Mouse (Mus musculus): Measurements from ENCODE around the gene C1ql4. TPM values are rescaled to one million over a fixed set of nuclear protein-coding genes. Genes with fewer than 3 reads are reported as not detected.

The C1ql4 gene
- polyA plus RNA-seq, 1 experiment from 2014 or later = 5.0 TPM

DNA sequence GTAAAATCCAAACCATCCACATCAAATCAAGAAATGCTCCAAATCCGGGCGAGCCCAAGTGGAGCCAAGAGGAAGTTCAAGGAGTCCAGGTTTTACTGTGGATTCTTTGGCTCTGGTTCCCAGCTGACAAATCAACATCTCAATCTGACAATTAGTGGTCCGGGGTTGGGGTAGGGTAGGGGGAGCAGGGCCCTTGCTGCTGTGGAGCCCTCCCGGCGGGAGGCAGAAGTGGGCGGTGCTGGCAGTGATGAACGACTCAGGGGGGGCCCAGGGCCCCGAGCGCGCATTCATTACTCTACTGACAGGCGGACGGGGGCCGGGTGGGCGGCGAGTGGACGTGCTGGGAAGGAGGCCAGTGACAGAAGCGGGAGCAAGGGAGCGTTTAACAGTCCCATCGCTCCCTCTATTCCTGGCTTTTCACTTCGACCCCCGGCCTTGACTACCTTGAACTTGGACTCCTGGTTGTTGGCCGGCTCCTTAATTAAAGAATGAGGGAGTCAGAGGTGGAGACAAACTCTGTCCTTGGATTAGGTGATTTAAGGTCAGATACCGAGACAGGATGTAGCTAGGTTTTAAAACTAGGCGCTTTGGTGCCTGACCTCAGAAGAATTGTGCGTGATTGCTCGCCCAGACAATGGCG lies 7.1 kb upstream of the C1ql4 start:
- DNase-seq (ENCODE audit: low spot score, missing footprints) = peak; percentile 91
- Histone ChIP-seq H3K27ac (ENCODE audit: low read depth, low read length) (no peak overlapping the region; the same call in 1 of the 2 replicates), H3K36me3 (ENCODE audit: control insufficient read depth, insufficient read depth, low read length) (no peaks in the 10 kb centered on the region), H3K9ac (ENCODE audit: low read length) (no peak overlapping the region), H3K4me1 (ENCODE audit: control insufficient read depth, insufficient read depth, low read length) (peaks cover 45% of the 10 kb centered on the region), H3K4me2 (peak overlapping the region; percentile 7), H3K27me3 (ENCODE audit: control insufficient read depth, insufficient read depth, low read length) (peaks cover 77% of the 10 kb centered on the region), H3K4me3 (ENCODE audit: low read depth, low read length) (no peak overlapping the region), H3K9me3 (ENCODE audit: control insufficient read depth, low read length) (no peaks in the 10 kb centered on the region)
- ATAC-seq (ENCODE audit: low FRiP score) = 0 out of 2 replicates have a peak, but pooled peaks have one; percentile 4
- 2% methylated on average over 26 of the region's 27 CpGs for WGBS

DNA sequence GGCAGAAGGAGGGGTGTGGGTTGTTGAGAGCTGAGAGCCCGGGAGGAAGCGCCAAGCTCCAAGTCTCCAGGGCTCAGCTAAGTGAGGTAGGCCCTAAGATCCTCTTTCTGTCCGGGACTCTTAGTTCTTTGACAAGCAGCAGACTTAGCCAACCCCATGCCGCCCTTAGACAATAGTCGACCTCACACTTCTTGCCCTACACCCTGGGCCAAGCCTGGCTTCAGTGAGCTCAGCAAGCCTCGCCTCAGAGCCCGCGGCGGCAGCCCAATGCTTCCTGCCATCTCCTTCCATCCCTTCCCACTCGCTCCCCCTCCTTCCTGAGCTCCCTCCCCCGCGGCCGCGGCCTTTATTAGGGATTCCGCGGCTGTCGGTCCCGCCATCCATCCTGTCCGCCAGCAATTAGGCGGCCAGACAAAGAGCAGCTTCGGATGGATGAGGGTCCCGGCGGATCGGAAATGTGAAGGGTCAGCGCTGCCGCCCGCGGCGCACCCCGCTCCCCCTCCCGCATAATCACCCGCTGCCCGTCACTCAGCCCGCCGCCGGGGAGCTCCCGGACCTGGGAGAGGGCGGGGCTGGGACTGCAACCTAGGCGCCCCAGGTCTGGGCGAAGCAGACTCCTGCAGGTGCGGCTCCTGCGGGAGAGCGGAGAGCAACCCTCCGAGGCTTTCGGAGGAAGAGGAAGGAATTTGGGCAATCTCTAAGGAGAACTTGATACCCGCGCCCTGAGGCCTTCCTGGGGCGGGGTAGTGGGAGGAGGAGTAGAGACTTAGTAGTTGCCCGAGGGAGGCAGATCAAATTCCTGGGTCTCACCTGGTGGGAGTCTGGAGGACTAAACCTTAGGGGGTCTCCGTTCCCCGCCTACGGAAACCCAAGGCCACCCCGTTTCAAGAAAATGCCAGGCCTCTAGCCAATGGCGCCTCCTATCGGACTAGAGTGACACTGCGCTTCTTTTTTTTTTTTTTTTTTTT lies 6.0 kb upstream of the C1ql4 start:
- WGBS = under 1% methylated on average over 56 of the region's 56 CpGs
- DNase-seq (ENCODE audit: low spot score, missing footprints) (peak; percentile 97), ATAC-seq (ENCODE audit: low FRiP score) (peak; percentile 57)
- H3K27ac ChIP-seq (ENCODE audit: low read depth, low read length) = peak overlapping the region; percentile 48
- H3K27me3 ChIP-seq (ENCODE audit: control insufficient read depth, insufficient read depth, low read length) = peaks cover 81% of the 10 kb centered on the region
- H3K9ac ChIP-seq (ENCODE audit: low read length) = peak overlapping the region; percentile 57
- H3K36me3 ChIP-seq (ENCODE audit: control insufficient read depth, insufficient read depth, low read length) = no peaks in the 10 kb centered on the region
- peak overlapping the region; percentile 39 for H3K4me3 ChIP-seq (ENCODE audit: low read depth, low read length)
- peaks cover 44% of the 10 kb centered on the region for H3K4me1 ChIP-seq (ENCODE audit: control insufficient read depth, insufficient read depth, low read length)
- no peaks in the 10 kb centered on the region for H3K9me3 ChIP-seq (ENCODE audit: control insufficient read depth, low read length)
- peak overlapping the region; percentile 91 for H3K4me2 ChIP-seq

DNA sequence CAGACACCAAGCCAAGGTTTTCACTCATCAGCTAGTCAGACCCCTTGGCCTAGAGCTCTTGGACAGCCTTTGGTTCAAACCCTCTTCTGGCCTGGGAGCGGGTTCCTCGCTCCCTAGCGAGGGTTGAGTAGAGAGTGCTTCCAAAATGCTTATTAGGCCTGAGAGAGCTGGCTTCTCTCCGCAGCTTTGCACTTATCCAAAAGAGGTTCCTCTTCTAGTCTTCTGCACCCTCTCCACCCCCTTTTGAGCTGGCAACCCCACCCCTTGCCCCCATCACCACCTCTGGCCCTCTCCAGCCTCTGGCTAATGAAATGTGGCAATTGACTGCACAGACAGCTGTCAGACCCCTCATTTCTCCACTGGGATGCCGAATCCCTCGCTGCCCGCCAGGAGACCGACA lies 5.3 kb upstream of the C1ql4 start, which contains the start of gene Dnajc22:
Dnajc22 (plus strand) TSS at position 301 of the 400 bp plus-strand sequence.
- peaks cover 82% of the 10 kb centered on the region for H3K27me3 ChIP-seq (ENCODE audit: control insufficient read depth, insufficient read depth, low read length)
- H3K4me3 ChIP-seq (ENCODE audit: low read depth, low read length) = peak within 1 kb of the TSS; percentile 39
- H3K4me1 ChIP-seq (ENCODE audit: control insufficient read depth, insufficient read depth, low read length) = peaks cover 45% of the 10 kb centered on the region
- DNase-seq (ENCODE audit: low spot score, missing footprints) = no peak
- H3K27ac ChIP-seq (ENCODE audit: low read depth, low read length) = peak within 1 kb of the TSS; percentile 48
- no peak for ATAC-seq (ENCODE audit: low FRiP score)
- H3K4me2 ChIP-seq = peak within 1 kb of the TSS; percentile 91
- H3K9ac ChIP-seq (ENCODE audit: low read length) = peak within 1 kb of the TSS; percentile 57
- no peaks in the 10 kb centered on the region for H3K36me3 ChIP-seq (ENCODE audit: control insufficient read depth, insufficient read depth, low read length)
- 13% methylated on average over 8 of the region's 8 CpGs for WGBS
- H3K9me3 ChIP-seq (ENCODE audit: control insufficient read depth, low read length) = no peaks in the 10 kb centered on the region

DNA sequence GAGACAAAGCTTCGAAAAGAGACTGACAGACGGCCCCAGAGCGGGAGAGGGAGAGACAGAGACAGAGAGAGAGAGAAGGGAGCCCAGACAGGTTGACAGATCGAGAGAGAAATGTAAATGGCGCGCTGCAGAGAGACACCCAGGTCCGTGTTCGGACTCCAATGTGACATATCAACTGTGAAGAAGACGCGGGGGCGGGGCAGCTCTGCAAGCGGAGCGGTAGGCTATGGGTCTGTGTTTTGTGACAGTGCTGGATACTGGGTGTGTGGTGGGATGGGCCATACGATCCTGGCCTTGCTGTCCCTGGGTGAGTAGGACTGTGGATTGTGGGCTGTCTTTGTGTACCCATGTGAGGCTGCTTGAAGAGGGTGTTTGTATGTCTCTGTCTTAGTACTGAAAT lies 1.5 kb upstream of the C1ql4 start:
- Histone ChIP-seq H3K36me3 (ENCODE audit: control insufficient read depth, insufficient read depth, low read length) (no peaks in the 10 kb centered on the region), H3K4me3 (ENCODE audit: low read depth, low read length) (no peak overlapping the region), H3K27ac (ENCODE audit: low read depth, low read length) (no peak overlapping the region), H3K9ac (ENCODE audit: low read length) (no peak overlapping the region), H3K9me3 (ENCODE audit: control insufficient read depth, low read length) (no peaks in the 10 kb centered on the region), H3K4me2 (no peak overlapping the region), H3K27me3 (ENCODE audit: control insufficient read depth, insufficient read depth, low read length) (peaks cover 76% of the 10 kb centered on the region), H3K4me1 (ENCODE audit: control insufficient read depth, insufficient read depth, low read length) (peaks cover 20% of the 10 kb centered on the region)
- DNase-seq (ENCODE audit: low spot score, missing footprints) (peak; percentile 91), ATAC-seq (ENCODE audit: low FRiP score) (no peak)
- WGBS = 4% methylated on average over 14 of the region's 14 CpGs

DNA sequence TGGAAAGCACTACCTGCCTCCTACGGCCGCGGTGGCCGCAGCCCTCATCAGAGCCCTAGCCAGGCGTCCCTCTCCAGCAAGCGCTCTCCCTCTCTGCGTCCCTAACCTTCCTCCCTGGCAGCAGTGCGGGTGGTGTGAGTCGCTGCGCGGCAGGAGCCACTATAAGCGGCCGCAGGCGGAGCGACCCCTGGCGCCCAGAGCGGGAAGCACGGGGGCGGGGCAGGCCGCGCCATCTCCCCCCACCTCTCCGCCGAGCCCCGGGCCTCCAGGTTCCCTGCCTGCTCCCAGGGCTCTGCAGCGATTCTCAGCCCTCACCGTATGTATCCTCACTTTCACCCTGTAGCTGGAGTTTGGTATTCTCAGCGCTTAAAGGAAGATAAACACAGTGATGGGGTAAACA lies 675 bp upstream of the C1ql4 start:
- H3K4me3 ChIP-seq (ENCODE audit: low read depth, low read length) = peak overlapping the region; percentile 26
- H3K27ac ChIP-seq (ENCODE audit: low read depth, low read length) = no peak overlapping the region
- H3K9me3 ChIP-seq (ENCODE audit: control insufficient read depth, low read length) = no peaks in the 10 kb centered on the region
- peaks cover 14% of the 10 kb centered on the region for H3K4me1 ChIP-seq (ENCODE audit: control insufficient read depth, insufficient read depth, low read length)
- peak overlapping the region; percentile 40; the same call in 1 of the 2 replicates for H3K9ac ChIP-seq (ENCODE audit: low read length)
- H3K4me2 ChIP-seq = peak overlapping the region; percentile 36
- DNase-seq (ENCODE audit: low spot score, missing footprints) (peak; percentile 100), ATAC-seq (ENCODE audit: low FRiP score) (peak; percentile 63)
- peaks cover 78% of the 10 kb centered on the region for H3K27me3 ChIP-seq (ENCODE audit: control insufficient read depth, insufficient read depth, low read length)
- under 1% methylated on average over 27 of the region's 27 CpGs for WGBS
- H3K36me3 ChIP-seq (ENCODE audit: control insufficient read depth, insufficient read depth, low read length) = no peaks in the 10 kb centered on the region

DNA sequence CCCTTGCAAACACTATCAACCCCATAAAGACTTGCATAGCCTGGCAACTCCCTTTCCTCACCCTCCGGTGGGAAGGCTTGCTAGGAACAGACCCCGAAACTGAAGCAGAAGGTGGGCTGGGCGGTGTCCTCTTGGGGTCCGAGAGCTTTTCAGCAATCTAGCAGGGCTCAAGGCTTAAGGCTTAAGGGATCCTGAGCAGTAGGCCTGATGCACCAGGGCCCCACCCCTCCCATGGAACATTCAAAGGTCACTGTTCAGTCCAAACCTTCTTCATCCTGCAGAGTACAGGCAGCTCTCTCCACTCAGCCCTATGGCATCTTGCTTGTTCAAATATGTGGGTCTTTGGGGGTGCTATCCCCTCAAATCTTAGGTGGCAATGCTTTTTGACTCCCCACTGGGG lies 1.6 kb downstream of the C1ql4 start:
- Histone ChIP-seq H3K4me2 (no peak overlapping the region), H3K36me3 (ENCODE audit: control insufficient read depth, insufficient read depth, low read length) (peaks cover 8% of the 10 kb centered on the region), H3K4me3 (ENCODE audit: low read depth, low read length) (no peak overlapping the region), H3K9me3 (ENCODE audit: control insufficient read depth, low read length) (no peaks in the 10 kb centered on the region), H3K27ac (ENCODE audit: low read depth, low read length) (no peak overlapping the region), H3K4me1 (ENCODE audit: control insufficient read depth, insufficient read depth, low read length) (peaks cover 8% of the 10 kb centered on the region; the same call in 1 of the 2 replicates), H3K9ac (ENCODE audit: low read length) (no peak overlapping the region), H3K27me3 (ENCODE audit: control insufficient read depth, insufficient read depth, low read length) (peaks cover 60% of the 10 kb centered on the region)
- ATAC-seq (ENCODE audit: low FRiP score) (no peak), DNase-seq (ENCODE audit: low spot score, missing footprints) (peak; percentile 83)
- WGBS = 55% methylated on average over 4 of the region's 4 CpGs

DNA sequence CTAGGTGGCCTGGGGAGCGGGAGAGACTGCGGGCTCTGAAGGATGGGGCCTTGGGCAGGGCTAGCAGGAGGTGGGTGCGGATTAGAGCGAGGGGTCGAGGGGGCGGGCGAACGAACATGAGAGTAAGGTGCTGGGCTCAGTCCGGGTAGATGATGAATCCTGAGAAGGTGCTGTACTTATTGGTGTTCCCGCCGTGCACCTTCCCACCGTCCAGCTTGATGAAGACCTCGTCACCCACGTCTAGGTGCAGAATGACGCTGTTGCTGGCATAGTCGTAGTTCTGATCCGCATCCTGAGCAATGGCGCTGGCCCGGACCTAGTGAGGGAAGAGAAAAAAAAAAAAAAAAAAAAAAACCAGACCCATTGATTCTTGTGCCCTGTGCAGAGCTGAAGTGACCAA lies 3.0 kb downstream of the C1ql4 start:
- H3K27me3 ChIP-seq (ENCODE audit: control insufficient read depth, insufficient read depth, low read length) = peaks cover 49% of the 10 kb centered on the region
- peaks cover 4% of the 10 kb centered on the region; the same call in 1 of the 2 replicates for H3K4me1 ChIP-seq (ENCODE audit: control insufficient read depth, insufficient read depth, low read length)
- no peak overlapping the region for H3K27ac ChIP-seq (ENCODE audit: low read depth, low read length)
- no peak overlapping the region for H3K4me2 ChIP-seq
- H3K9ac ChIP-seq (ENCODE audit: low read length) = no peak overlapping the region
- H3K9me3 ChIP-seq (ENCODE audit: control insufficient read depth, low read length) = no peaks in the 10 kb centered on the region
- peaks cover 8% of the 10 kb centered on the region for H3K36me3 ChIP-seq (ENCODE audit: control insufficient read depth, insufficient read depth, low read length)
- 7% methylated on average over 19 of the region's 19 CpGs for WGBS
- no peak for ATAC-seq (ENCODE audit: low FRiP score)
- peak; percentile 88 for DNase-seq (ENCODE audit: low spot score, missing footprints)
- no peak overlapping the region for H3K4me3 ChIP-seq (ENCODE audit: low read depth, low read length)

DNA sequence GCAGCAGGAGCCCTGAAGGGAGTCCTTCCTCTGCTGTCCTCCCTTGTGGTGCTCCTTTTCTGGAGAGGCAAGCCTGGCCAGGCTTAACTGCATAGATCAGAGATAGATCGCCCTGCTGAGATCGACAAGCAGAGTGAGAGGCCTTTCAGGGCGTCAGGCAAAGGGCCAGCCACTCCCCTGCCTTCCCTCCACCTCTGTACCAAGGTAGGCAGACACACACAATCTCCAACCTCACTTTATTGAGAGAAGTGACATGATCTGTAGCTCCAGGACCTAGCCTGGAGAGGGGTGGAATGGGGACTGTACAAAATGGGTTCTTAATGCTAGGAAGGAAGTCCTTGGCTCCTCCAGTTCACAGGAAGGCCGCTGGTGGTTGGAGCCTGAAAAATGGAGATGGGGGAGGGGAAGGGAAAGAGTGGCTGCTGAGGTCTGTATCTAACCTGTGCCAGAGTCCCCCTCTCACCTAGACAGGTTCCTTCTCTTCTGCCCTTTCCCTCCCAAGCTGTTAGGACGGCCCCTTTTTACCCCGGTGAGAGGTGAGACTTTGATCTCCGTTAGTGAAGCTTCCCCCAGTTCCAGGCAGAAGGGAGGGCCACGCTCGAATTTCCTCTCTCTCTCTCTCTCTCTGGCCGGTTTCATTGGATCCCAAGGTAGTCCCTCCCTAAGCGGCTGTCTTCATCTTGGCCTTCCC lies 3.6 kb downstream of the C1ql4 start:
- Histone ChIP-seq H3K4me1 (ENCODE audit: control insufficient read depth, insufficient read depth, low read length) (peaks cover 4% of the 10 kb centered on the region; the same call in 1 of the 2 replicates), H3K27ac (ENCODE audit: low read depth, low read length) (no peak overlapping the region), H3K4me2 (no peak overlapping the region), H3K36me3 (ENCODE audit: control insufficient read depth, insufficient read depth, low read length) (peaks cover 8% of the 10 kb centered on the region), H3K9me3 (ENCODE audit: control insufficient read depth, low read length) (no peaks in the 10 kb centered on the region), H3K9ac (ENCODE audit: low read length) (no peak overlapping the region), H3K4me3 (ENCODE audit: low read depth, low read length) (no peak overlapping the region), H3K27me3 (ENCODE audit: control insufficient read depth, insufficient read depth, low read length) (peaks cover 43% of the 10 kb centered on the region)
- ATAC-seq (ENCODE audit: low FRiP score) = no peak
- no peak for DNase-seq (ENCODE audit: low spot score, missing footprints)
- 5% methylated on average over 11 of the region's 11 CpGs for WGBS

All from midbrain, embryonic 11.5 days (tissue).